Mouse (Mus musculus): ENCODE results near the gene Enho. TPM values are rescaled to one million over a fixed set of nuclear protein-coding genes. Genes with fewer than 3 reads are reported as not detected.
A peak's percentile ranks its signal among the peaks of the same experiment; 100 is the strongest.

Enho gene
- polyA plus RNA-seq, 1 experiment from 2014 or later = 115 TPM

DNA sequence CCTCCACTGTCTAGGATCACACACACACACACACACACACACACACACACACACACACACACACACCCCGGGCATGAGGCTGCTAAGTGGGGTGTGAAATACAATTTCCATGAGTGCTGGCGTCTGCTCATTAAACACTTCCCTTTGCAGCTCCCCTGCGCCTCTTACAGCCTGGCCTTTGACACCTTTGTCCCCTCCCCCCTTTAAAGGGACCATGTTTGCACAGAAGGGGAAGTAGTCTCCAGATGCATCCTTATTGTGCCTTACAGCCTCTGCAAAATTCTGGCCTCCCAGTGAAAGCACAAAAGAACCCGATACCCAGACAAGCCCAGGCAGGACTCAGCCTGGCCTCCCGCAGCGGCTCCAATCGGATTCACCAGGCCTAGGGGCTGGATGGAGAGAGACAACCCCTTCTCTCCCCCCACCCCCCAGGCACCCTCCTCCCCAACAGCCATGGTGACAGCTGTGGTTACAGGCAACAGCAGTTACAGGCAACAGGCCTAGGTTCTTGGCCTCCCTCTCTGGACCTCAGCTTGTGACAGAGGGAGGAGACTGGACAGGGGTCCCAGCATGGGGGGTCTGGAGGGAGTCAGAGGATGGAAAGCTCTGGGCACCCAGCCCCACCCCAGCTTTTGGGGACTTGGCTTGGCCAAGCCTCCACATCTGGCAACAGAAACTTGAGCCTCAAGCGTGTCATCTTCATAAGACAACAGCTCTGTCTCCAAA lies 11.8 kb downstream of the Enho start:
- Histone ChIP-seq H3K4me1 (ENCODE audit: control insufficient read depth, insufficient read depth, low read depth, low read length) (peaks cover 27% of the 10 kb centered on the region), H3K9ac (ENCODE audit: low read depth, low read length) (peak overlapping the region; percentile 29), H3K36me3 (ENCODE audit: control insufficient read depth, insufficient read depth, low read length) (no peaks in the 10 kb centered on the region), H3K9me3 (ENCODE audit: control insufficient read depth, low read length) (no peaks in the 10 kb centered on the region), H3K4me3 (ENCODE audit: low read length) (no peak overlapping the region), H3K27me3 (replicated peaks; ENCODE audit: control insufficient read depth, insufficient read depth, low read length) (no peaks in the 10 kb centered on the region), H3K4me2 (ENCODE audit: low read length) (no peak overlapping the region), H3K27ac (ENCODE audit: low read depth, low read length) (peak overlapping the region; percentile 52)
- 15% methylated on average over 8 of the region's 8 CpGs for WGBS
- ATAC-seq = peak; percentile 21; the same call in 1 of the 2 replicates

DNA sequence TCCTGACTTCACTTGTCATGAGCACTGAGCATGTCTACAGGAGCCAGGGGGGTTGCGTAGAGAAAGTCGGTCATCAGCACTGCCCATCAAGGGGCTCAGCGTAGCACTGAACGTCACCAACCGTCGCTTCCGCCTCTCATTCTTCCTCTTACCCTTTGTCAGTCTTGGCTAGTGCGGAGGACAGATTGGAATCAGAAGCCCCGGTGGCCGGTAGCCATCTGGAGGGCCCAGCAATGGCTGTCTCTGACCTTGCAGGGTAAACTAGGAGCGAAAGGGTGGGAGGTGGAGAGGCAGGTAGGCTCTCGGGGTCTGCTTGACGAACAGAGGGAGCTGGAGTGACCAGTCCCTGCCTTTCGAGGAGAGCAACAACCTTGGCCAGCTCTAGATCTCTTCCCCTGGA lies 18.1 kb downstream of the Enho start:
- Histone ChIP-seq H3K36me3 (ENCODE audit: control insufficient read depth, insufficient read depth, low read length) (no peaks in the 10 kb centered on the region), H3K4me3 (ENCODE audit: low read length) (no peak overlapping the region), H3K27ac (ENCODE audit: low read depth, low read length) (no peak overlapping the region), H3K9me3 (ENCODE audit: control insufficient read depth, low read length) (no peaks in the 10 kb centered on the region), H3K4me1 (ENCODE audit: control insufficient read depth, insufficient read depth, low read depth, low read length) (peaks cover 15% of the 10 kb centered on the region), H3K9ac (ENCODE audit: low read depth, low read length) (no peak overlapping the region), H3K27me3 (replicated peaks; ENCODE audit: control insufficient read depth, insufficient read depth, low read length) (no peaks in the 10 kb centered on the region), H3K4me2 (ENCODE audit: low read length) (no peak overlapping the region)
- WGBS = 79% methylated on average over 14 of the region's 14 CpGs
- ATAC-seq = no peak

DNA sequence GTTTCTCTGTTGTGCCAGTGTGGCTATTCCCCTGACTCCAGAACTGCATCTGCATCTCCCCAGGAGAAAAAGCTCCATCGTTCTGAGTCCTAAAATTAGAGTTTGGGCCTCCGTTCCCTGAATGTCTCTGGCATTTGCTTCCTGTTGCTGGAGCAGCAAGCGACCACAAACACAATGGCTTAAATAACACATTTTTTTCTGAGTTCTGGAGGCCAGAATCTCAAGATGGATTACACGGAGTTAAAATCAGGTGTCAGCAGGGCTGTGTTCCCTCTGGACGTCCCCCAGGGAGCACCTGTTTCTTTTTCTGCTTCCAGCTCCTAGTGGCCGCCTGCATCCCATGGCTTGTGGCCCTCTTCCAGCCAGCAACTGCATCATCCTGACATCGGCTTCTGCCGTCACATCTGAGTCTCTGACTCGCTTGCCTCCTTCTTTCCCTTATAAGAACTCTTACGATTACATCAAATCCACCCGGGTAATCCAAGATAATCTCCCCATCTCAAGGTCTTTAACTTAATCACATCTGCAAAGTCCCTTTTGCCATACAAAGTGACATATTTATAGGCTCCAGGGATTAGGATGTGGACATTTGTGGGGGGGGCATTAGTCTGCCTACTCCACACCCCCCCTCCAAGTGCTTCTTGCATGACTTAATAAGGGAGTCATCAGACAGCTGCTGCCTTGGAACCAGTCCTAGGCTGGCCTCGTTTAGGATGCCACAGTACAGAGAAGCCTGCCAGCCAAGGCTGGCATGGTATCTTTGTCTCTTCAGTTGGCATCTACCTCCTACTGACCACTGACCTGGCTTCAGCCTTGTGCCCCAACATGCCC lies 21.0 kb downstream of the Enho start:
- Histone ChIP-seq H3K4me2 (ENCODE audit: low read length) (no peak overlapping the region), H3K9me3 (ENCODE audit: control insufficient read depth, low read length) (no peaks in the 10 kb centered on the region), H3K4me3 (ENCODE audit: low read length) (no peak overlapping the region), H3K4me1 (ENCODE audit: control insufficient read depth, insufficient read depth, low read depth, low read length) (peaks cover 20% of the 10 kb centered on the region), H3K9ac (ENCODE audit: low read depth, low read length) (peak overlapping the region; percentile 35; the same call in 1 of the 2 replicates), H3K27ac (ENCODE audit: low read depth, low read length) (peak overlapping the region; percentile 24; the same call in 1 of the 2 replicates), H3K36me3 (ENCODE audit: control insufficient read depth, insufficient read depth, low read length) (no peaks in the 10 kb centered on the region), H3K27me3 (replicated peaks; ENCODE audit: control insufficient read depth, insufficient read depth, low read length) (no peaks in the 10 kb centered on the region)
- WGBS = 31% methylated on average over 12 of the region's 12 CpGs
- ATAC-seq = peak; percentile 57

DNA sequence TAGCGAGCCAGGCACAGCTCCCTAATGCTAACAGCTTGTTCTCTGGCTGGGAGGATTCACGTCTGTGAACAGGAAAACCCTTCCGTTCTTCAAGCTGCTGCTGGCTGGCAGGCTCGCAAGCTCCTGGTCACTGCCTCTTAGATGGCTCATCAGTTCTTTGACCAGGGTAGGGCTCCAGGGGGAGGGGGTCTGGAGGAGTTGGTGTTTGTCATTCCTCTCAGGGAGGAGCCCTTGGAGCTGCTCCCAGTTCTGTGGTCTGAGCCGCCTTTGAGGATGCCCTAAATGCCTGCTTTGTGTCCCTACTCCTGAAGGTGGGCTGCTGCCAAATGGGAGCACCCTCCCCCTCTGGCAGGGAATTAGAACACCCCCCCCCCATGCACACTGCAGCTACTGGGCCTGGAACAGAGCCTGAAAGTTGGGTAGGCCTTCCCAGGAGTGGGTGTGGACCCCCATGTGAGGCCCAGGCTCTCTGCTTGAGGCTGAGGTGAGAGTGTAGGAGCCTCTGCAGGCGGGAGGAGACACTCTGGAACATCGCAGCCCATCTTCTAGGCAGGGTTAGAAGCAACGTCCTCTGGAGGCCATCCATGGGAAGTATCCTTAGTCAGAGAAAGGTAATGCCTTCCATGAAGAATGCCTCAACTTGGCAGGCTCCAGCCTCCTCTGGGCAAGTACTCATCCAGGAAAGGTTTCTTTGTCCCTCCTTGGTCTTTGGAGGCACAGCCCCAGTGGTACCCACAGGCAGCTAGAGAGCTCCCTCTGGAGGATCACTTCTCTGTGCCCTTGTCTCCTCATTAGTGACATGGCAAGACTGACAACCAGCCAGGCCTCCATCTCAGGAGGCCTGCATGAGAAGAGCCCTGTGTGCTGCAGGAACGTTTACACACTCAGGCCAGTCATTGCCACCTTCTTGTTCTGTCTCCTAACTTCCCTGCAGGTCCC lies 24.2 kb downstream of the Enho start:
- Histone ChIP-seq H3K27ac (ENCODE audit: low read depth, low read length) (peak overlapping the region; percentile 53), H3K36me3 (ENCODE audit: control insufficient read depth, insufficient read depth, low read length) (no peaks in the 10 kb centered on the region), H3K4me1 (ENCODE audit: control insufficient read depth, insufficient read depth, low read depth, low read length) (peaks cover 35% of the 10 kb centered on the region), H3K9me3 (ENCODE audit: control insufficient read depth, low read length) (no peaks in the 10 kb centered on the region), H3K9ac (ENCODE audit: low read depth, low read length) (no peak overlapping the region), H3K4me2 (ENCODE audit: low read length) (no peak overlapping the region), H3K27me3 (replicated peaks; ENCODE audit: control insufficient read depth, insufficient read depth, low read length) (no peaks in the 10 kb centered on the region), H3K4me3 (ENCODE audit: low read length) (no peak overlapping the region)
- WGBS = 45% methylated on average over 9 of the region's 9 CpGs
- ATAC-seq = peak; percentile 91

DNA sequence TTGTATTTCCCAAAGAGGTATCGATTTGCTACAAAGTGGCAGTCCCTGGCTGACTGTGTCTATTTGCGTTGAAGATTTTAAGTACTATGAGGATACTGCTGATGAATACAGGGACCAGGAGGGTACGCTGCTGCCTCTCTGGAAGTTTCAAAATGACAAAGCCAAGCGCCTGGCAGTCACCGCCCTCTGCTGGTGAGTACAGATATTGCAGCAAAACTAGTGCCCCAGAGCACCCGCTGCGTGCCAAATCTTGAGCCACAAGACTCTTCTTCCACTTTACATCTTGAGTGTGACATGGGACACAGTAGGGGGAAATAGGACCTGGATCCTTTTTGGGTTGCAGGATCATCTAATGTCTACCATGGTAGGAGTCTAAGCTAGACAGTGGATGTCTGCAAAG lies 26.0 kb downstream of the Enho start:
- no peaks in the 10 kb centered on the region for H3K27me3 ChIP-seq (replicated peaks; ENCODE audit: control insufficient read depth, insufficient read depth, low read length)
- no peak overlapping the region for H3K4me2 ChIP-seq (ENCODE audit: low read length)
- H3K27ac ChIP-seq (ENCODE audit: low read depth, low read length) = no peak overlapping the region
- H3K36me3 ChIP-seq (ENCODE audit: control insufficient read depth, insufficient read depth, low read length) = no peaks in the 10 kb centered on the region
- 7% methylated on average over 7 of the region's 7 CpGs for WGBS
- no peaks in the 10 kb centered on the region for H3K9me3 ChIP-seq (ENCODE audit: control insufficient read depth, low read length)
- ATAC-seq = no peak
- H3K4me3 ChIP-seq (ENCODE audit: low read length) = no peak overlapping the region
- H3K4me1 ChIP-seq (ENCODE audit: control insufficient read depth, insufficient read depth, low read depth, low read length) = peaks cover 34% of the 10 kb centered on the region
- no peak overlapping the region for H3K9ac ChIP-seq (ENCODE audit: low read depth, low read length)

DNA sequence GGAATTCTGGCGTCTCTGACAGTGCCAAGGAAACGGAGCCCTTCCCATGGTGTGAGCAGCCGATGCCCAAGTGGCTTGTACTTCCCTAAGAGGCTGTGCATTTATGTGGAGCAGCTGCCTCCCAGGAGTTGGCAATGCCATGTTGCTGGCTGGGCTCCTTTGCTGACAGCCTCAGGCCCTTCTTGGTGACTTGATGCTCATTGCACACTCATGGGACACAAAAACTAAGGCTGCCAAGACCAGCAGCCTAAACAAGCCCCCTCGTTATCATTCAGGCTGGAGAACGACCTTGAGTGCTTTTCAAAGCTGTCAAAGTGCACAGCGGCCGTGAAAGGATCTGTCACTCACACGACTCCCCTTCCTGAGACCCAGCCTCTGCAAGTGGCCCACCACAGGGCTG lies 28.0 kb downstream of the Enho start:
- H3K9ac ChIP-seq (ENCODE audit: low read depth, low read length) = peak overlapping the region; percentile 18; the same call in 1 of the 2 replicates
- no peaks in the 10 kb centered on the region for H3K27me3 ChIP-seq (replicated peaks; ENCODE audit: control insufficient read depth, insufficient read depth, low read length)
- no peaks in the 10 kb centered on the region for H3K9me3 ChIP-seq (ENCODE audit: control insufficient read depth, low read length)
- H3K4me2 ChIP-seq (ENCODE audit: low read length) = no peak overlapping the region
- ATAC-seq = peak; percentile 81
- peak overlapping the region; percentile 71 for H3K27ac ChIP-seq (ENCODE audit: low read depth, low read length)
- no peak overlapping the region for H3K4me3 ChIP-seq (ENCODE audit: low read length)
- peaks cover 23% of the 10 kb centered on the region for H3K4me1 ChIP-seq (ENCODE audit: control insufficient read depth, insufficient read depth, low read depth, low read length)
- no peaks in the 10 kb centered on the region for H3K36me3 ChIP-seq (ENCODE audit: control insufficient read depth, insufficient read depth, low read length)
- WGBS = 24% methylated on average over 8 of the region's 8 CpGs

DNA sequence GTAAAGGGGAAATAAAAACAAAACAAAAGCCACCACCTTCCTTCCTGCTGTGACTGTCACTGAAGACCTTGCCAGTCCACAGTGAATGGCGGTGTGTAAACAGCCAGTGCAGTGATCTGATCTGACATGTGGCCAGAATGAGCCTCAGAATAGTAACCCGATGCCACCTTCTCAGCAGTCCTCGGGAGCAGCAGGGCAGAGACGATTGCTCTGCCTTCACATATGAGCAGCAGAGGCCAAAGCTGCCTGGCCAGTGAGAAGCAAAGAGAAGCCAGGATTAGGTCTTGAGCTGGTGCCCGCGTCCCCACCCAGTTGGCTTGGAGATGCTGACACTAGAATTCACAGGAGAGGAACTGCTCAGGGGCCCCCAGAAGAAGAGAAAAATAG lies 29.5 kb downstream of the Enho start:
- H3K4me2 ChIP-seq (ENCODE audit: low read length) = no peak overlapping the region
- 33% methylated on average over 6 of the region's 6 CpGs for WGBS
- H3K4me1 ChIP-seq (ENCODE audit: control insufficient read depth, insufficient read depth, low read depth, low read length) = peaks cover 21% of the 10 kb centered on the region
- no peaks in the 10 kb centered on the region for H3K9me3 ChIP-seq (ENCODE audit: control insufficient read depth, low read length)
- no peaks in the 10 kb centered on the region for H3K36me3 ChIP-seq (ENCODE audit: control insufficient read depth, insufficient read depth, low read length)
- 0 out of 2 replicates have a peak overlapping the region, but pooled peaks have one; percentile 3 for H3K27ac ChIP-seq (ENCODE audit: low read depth, low read length)
- H3K9ac ChIP-seq (ENCODE audit: low read depth, low read length) = no peak overlapping the region
- ATAC-seq = no peak
- H3K27me3 ChIP-seq (replicated peaks; ENCODE audit: control insufficient read depth, insufficient read depth, low read length) = no peaks in the 10 kb centered on the region
- no peak overlapping the region for H3K4me3 ChIP-seq (ENCODE audit: low read length)

DNA sequence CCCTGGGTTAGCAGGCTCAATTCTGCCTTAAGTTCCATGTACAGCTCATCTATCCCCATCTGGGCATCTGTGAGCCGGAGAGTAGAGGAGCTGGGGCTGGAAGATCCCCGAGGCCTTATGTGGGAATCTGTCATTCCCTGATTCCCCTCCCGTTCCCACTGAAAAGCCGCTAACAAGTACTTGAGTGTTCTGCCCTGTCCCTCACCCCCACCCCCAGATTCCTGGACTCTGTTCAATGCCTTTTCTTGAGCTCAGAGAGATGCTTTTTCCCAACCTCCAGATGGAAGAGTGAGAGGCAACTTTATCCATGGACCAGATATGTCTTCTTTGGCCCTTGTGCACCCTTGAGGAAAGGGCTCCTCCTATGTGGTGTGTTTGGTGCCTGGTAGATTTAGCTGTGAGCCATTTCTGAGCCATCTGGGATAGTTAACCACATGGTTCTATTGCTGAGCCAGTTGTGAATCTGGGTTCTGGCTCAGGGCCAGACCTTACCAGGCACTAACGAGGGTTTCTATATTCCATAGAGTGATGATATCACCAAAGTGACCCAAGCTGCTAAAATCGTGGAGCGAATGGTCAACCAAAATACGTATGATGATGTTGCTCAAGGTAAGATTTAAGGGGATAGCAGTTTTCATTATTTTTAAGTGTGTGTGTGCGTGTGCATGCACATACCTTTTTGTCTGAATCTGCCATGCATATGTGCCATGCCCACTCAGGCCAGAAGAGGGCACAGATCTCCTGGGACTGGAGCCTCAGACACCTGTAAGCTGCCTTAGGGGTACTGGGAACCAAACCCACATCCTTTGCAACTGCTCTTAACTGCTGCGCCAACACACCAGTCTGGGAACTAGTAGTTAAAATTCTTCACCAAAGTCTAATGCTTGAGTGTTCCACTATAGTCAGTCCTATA lies 30.2 kb downstream of the Enho start:
- H3K4me1 ChIP-seq (ENCODE audit: control insufficient read depth, insufficient read depth, low read depth, low read length) = peaks cover 20% of the 10 kb centered on the region
- no peak overlapping the region for H3K4me3 ChIP-seq (ENCODE audit: low read length)
- 62% methylated on average over 10 of the region's 10 CpGs for WGBS
- H3K27me3 ChIP-seq (replicated peaks; ENCODE audit: control insufficient read depth, insufficient read depth, low read length) = no peaks in the 10 kb centered on the region
- no peak overlapping the region for H3K9ac ChIP-seq (ENCODE audit: low read depth, low read length)
- H3K36me3 ChIP-seq (ENCODE audit: control insufficient read depth, insufficient read depth, low read length) = no peaks in the 10 kb centered on the region
- no peak overlapping the region for H3K4me2 ChIP-seq (ENCODE audit: low read length)
- H3K27ac ChIP-seq (ENCODE audit: low read depth, low read length) = no peak overlapping the region
- ATAC-seq = no peak
- H3K9me3 ChIP-seq (ENCODE audit: control insufficient read depth, low read length) = no peaks in the 10 kb centered on the region

Measured in hindbrain, embryonic 16.5 days (tissue).